Mouse (Mus musculus): ENCODE data around the gene Pik3r1.
A peak's percentile ranks its signal among the peaks of the same experiment; 100 is the strongest.

DNA sequence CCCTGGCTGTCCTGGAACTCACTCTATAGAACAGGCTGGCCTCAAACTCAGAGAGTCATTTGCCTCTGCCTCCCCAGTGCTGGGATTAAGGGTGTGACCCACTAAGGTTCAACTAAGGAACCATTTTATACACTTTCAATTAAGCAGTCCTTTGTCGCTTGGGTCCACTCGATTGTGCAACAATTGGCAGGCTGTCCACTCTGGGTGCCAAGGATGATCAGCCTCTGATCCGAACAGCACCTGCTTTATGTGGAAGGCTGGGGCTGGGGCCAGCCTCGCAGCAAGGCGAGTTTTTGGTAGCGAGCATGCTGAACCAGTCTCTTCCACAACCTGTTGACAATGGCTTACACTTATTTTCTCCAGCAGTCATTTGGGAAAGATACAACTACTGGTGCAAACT is 29.2 kb downstream of the Pik3r1 start:
- TF ChIP-seq POLR2A (IDR thresholded peaks at IDR 0.05; ENCODE audit: insufficient read length, low read depth) (no peak), MAX (IDR thresholded peaks at IDR 0.05; ENCODE audit: low read depth) (no peak), MYOG (IDR thresholded peaks at IDR 0.05; ENCODE audit: control insufficient read depth in 1 of 3, insufficient read depth in 1 of 3, insufficient read length in 2 of 3, low read depth in 2 of 3) (peak in 1 of 3 experiments; percentile 15), TCF12 (IDR thresholded peaks at IDR 0.05; ENCODE audit: insufficient read depth, poor library complexity, severe bottlenecking) (no peak)
